Mouse (Mus musculus) left cerebral cortex, postnatal 4 days (tissue): Measurements from ENCODE around the gene Tmem144. TPM values are rescaled to one million over a fixed set of nuclear protein-coding genes. Genes with fewer than 3 reads are reported as not detected.

Source experiments
- DNase-seq: peaks from one replicate; pipeline ENCODE4 v3.0.0-alpha.2; 2022
- intact Hi-C: fragments of 180-260 bp; cut with DNase I; formaldehyde crosslinking; loops from one replicate; pipeline ENCODE4 v1.15.1; 2025
- total RNA-seq, 2 experiments: library from RNA; stranded (reverse); gene quantifications; 2 replicates each; pipeline ENCODE4 v1.2.3; 2021

The Tmem144 gene
- 1 to 10 TPM; 2.8 to 3.6 TPM for total RNA-seq

DNA sequence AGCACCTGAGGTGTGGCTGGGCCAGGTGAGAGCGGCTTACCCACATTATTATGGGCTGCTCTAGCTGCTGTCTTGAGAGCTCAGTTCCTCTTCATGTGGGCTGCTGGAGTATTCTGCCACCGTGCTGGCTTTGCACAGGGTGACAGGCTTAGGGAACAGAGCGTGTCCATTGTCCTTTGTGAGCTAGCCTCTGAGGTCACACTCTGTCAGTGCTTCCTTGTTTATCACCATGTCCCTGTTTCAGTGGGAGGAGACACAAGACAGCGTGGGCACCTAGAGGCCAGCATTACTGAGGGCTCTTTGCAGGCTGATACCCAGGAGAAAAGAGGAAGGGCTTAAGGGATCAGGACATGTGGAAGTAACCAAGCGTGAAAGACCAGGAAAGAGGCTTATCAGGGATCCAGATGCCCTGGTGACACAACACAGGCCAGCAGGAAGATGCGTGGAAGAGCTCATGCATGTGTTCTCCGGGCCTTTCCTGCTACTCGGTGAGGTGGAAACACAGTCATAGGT lies at the start of gene Tmem144:
Gene Tmem144 (minus strand): TSS at position 120 of the 513 bp plus-strand sequence.
- no peak for DNase-seq
- intact Hi-C loops: no loop called here

- intact Hi-C loops: no loop called here
- no peak for DNase-seq
Measured at GRCm38 (mm10) chr3:79901734-79902133, 49.2 kb upstream of the Tmem144 start.

DNA sequence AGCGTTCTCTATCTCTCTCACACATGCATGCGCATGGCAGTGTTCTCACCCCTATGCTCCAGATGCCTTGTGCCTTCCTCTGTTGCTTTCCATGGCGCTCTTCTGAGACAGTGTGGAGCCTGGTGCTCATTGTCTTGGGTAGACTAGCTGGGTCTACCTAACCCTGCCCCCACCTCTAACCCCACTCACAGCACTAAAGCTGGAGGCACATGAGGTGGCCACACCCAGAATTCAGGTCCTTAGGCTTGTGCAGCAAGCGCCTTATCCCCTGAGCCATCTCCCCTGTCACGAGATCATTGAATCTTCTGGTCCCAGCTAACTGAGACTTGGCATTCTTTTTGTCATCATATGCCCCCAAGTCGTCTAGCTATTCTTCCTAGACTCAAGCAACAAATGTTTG lies 48.7 kb upstream of the Tmem144 start:
- intact Hi-C loops: no loop called here
- DNase-seq: no peak

GRCm38 (mm10) chr3:79900502-79900901 lies 47.9 kb upstream of the Tmem144 start:
- intact Hi-C loops: no loop called here
- DNase-seq: no peak

- no peak for DNase-seq
- intact Hi-C loops: no loop called here
Measured at GRCm38 (mm10) chr3:79899906-79900305, 47.3 kb upstream of the Tmem144 start.

DNA sequence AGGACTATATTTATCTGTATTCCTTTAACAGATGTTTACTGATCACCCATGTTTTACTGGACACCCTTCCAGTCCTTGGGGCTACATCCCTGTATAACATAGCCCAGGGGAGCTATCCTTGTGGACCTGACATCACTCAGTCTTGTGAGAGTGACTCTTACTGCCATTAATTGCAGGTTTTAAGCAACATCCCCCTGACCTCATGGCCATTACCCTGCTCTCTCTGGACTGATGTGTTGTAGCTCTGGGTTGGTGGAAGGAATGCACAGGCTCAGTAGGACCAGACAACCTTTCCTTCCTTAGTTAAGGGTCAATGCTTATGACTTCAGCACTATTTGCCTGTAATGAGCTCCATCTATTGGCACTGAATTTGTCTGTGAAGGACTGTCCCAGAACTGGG lies 45.9 kb upstream of the Tmem144 start:
- intact Hi-C loops: no loop called here

GRCm38 (mm10) chr3:79897534-79898370 lies 45.2 kb upstream of the Tmem144 start:
- intact Hi-C loops: no loop called here
- no peak for DNase-seq

More for the DNA sequence above, 45.9 kb upstream of the Tmem144 start:
- DNase-seq: no peak

- intact Hi-C loops: no loop called here
- no peak for DNase-seq
Measured at GRCm38 (mm10) chr3:79887966-79888365, 35.4 kb upstream of the Tmem144 start.

DNA sequence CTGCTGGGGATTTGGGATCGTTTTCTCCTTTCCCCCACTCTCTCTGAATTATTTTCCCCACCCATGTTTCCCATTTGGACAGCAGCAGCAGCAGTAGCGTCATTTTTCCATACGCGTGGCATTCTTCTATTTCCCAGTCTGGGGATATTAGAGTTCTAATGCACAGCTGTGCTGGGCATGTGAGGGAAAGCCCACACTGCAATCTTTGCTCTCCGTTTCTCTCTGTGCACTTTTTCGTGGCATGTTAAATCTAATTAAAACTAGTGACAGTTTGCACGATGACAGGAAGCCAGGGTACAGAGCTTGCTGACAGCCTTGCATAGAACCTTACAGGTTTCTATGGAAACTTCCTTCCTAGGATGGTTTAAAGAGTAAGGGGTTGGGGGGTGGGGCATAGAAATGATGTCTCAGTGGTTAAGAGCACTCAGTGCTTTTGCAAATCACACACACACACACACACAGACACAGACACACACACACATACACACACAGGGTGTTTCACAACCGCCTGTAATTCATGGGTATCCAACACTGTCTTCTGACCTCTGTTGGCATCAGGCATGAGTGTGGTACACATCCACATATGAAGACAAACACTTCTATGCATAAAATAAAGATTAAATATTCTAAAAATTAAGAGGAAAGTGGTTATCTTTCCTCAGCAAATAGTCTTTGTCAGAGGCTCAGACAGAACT lies 34.7 kb upstream of the Tmem144 start:
- DNase-seq: no peak

DNA sequence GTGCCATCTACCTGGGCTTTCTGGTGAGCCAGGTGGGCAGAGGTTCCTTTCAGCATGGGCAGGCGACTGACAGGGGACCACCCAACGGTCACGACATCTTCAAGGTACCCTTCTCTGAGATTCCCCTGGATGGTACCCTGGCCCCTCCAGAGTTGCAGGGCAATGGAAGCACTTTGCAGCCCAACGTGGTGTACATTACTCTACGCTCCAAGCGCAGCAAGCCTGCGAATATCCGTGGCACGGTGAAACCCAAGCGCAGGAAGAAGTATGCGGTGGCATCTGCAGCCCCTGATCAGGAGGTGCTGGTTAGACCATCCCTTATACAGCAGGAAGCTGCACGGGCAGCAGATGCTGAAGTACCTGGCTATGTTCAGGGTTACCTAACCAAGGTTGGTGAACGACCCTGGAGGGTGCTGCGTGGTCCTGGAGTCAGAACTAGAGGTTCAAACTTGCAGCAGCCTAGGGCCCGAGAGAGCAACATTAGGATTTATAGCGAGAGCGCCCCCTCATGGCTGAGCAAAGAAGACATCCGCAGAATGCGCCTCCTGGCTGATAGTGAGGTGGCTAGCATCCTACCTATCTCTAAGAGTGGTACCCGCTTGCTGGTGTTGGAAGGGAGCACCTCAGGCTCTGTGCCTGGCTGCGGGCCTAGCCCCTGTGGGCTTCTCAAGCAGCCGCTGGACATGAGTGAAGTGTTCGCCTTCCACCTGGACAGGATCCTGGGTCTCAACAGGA lies 34.0 kb upstream of the Tmem144 start:
- no peak for DNase-seq
- intact Hi-C loops: no loop called here

More for the DNA sequence above, 34.7 kb upstream of the Tmem144 start:
- intact Hi-C loops: no loop called here

- no peak for DNase-seq
Measured at GRCm38 (mm10) chr3:79885686-79886356, 33.2 kb upstream of the Tmem144 start.

GRCm38 (mm10) chr3:79884761-79885189 lies 32.2 kb upstream of the Tmem144 start:
- intact Hi-C loops: loop anchor here (5.0 kb wide), 1 partner anchor 173 kb away; no protein-coding TSS in a partner anchor
- DNase-seq: peak; percentile 52

More at GRCm38 (mm10) chr3:79885686-79886356, 33.2 kb upstream of the Tmem144 start:
- intact Hi-C loops: no loop called here

- intact Hi-C loops: loop anchor here (5.0 kb wide), 1 partner anchor 173 kb away; no protein-coding TSS in a partner anchor
- DNase-seq: no peak
Measured at GRCm38 (mm10) chr3:79884305-79884704, 31.7 kb upstream of the Tmem144 start, which contains the start of gene Fam198b. Gene Fam198b, plus strand, starts transcription at chr3:79884533.

GRCm38 (mm10) chr3:79883092-79883491 lies 30.5 kb upstream of the Tmem144 start:
- DNase-seq: peak; percentile 61
- intact Hi-C loops: loop anchor here (5.0 kb wide), 1 partner anchor 174 kb away; no protein-coding TSS in a partner anchor

- intact Hi-C loops: loop anchor here (5.0 kb wide), 1 partner anchor 176 kb away; no protein-coding TSS in a partner anchor
Measured at GRCm38 (mm10) chr3:79881645-79882044, 29.1 kb upstream of the Tmem144 start.

DNA sequence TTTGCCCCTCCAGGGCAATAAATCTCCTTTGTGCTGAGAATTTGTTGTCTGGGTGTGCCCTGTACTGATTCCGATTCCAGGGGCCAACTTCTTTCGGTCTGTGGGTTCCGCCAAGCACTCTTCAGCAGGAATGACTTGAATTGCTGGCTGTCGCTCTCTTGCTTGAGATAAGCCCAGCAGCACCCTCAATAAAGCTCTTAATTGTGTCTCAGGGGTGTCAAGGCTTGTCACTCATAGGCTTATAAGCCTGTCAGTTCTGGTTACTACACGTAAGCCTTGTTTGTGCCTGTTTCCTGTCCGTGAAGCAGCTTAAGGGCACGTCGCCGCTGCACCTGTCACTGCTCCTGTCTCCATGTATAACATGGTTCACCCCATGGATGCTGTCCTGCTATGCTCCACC lies 26.7 kb upstream of the Tmem144 start:
- intact Hi-C loops: no loop called here

More at GRCm38 (mm10) chr3:79881645-79882044, 29.1 kb upstream of the Tmem144 start:
- DNase-seq: no peak

DNA sequence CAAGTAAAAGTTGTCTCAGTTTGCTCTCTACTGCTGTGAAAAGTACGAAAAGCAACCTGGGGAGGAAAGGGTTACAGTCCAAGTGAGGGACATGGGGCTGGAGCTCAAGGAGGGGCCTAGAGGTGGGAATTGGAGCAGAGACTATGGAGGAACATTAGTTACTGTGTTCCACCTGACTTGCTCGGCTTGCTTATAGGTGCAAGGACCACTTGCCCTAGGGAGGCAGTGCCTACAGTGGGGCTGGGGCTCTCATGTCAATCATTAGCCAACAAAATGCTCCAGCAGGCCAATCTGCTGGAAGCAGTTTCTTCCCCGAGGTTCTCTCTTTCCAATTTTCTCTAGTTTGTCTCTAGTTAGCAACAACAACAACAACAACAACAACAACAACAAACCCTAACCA lies 25.8 kb upstream of the Tmem144 start:
- no peak for DNase-seq
- intact Hi-C loops: no loop called here

More for the DNA sequence above, 26.7 kb upstream of the Tmem144 start:
- no peak for DNase-seq

DNA sequence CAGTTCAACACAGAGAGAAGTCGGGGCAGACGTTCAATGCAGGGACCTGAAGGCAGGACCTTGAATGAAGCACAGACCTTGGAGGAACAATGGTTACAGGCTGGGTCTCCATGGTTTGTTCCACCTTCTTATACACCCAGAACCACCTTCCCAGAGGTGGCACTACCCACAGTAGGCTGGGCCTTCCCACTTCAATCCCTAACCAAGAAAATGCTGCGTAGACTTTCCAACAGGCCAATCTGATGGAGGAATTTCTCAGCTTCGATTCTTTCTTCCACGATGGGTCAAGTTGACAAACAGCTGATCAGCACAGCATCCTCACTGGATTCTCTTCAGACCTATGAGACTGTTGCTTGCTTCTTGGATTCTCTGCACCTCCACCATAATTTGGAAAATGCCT lies 22.9 kb upstream of the Tmem144 start:
- intact Hi-C loops: no loop called here
- no peak for DNase-seq

DNA sequence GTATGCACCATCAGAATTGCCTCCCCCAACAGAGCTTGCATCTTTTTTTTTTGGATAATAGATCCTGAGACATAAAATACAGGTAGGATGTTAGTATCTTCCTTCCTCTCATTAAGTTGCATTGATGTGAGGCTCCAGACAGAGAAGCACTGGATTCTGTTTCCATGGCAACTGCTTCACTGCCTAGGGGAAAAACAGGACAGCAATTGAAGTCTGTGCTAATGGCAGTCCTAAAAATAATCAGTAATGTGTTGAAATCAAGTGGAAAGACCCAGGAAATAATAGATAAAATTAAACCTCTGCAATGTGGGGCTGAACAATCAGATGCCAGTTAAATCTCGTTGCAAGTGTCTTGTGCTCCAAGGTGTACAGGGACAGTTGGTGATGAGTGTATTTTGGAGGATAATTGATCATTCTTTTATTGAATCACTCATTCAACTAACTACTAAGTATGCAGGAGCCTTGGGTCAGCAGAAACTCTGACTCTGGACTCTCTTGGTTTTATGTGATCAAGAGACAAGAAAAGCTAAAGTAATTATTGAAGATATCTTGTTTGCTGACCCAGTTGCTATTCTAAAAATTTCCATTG lies 14.6 kb upstream of the Tmem144 start:
- DNase-seq: no peak
- intact Hi-C loops: no loop called here

GRCm38 (mm10) chr3:79866526-79866925 lies 14.0 kb upstream of the Tmem144 start:
- no peak for DNase-seq
- intact Hi-C loops: no loop called here
